Mouse (Mus musculus) heart, postnatal 0 days (tissue): ENCODE measurements at regions not wholly inside any gene's neighbourhood (a gene's known extent, or its start where the extent isn't known, plus 50 kb on each side); places are given as distances from the start of the nearest gene placed in this dataset.

Experiments used
- ATAC-seq: fragments of 200-750 bp; cut with Nextera tagmentation; 2 replicates; pipeline ENCODE4 v1.8.0; 2017; ENCODE audit warnings: low read depth, moderate number of reproducible peaks, moderate library complexity; ENCODE audit not compliant: insufficient read depth
- DNase-seq: peaks from one replicate; pipeline ENCODE4 v3.0.0-alpha.2; 2016; ENCODE audit warnings: low spot score
- H3K27ac ChIP-seq: fragments of 300-500 bp; sonication (generic); 2 replicates; pipeline ENCODE4 v1.5.1; 2014; ENCODE audit warnings: low read depth, mild to moderate bottlenecking
- H3K27me3 ChIP-seq: fragments of 300-500 bp; sonication (generic); 2 replicates; pipeline ENCODE4 v1.6.1; 2014; ENCODE audit warnings: low read length, mixed read lengths; ENCODE audit not compliant: control insufficient read depth, insufficient read depth
- H3K36me3 ChIP-seq: fragments of 300-500 bp; sonication (generic); replicated peaks from 2 replicates; pipeline ENCODE4 v1.6.1; 2014; ENCODE audit warnings: low read length, mixed read lengths; ENCODE audit not compliant: control insufficient read depth, insufficient read depth
- H3K4me1 ChIP-seq: fragments of 300-500 bp; sonication (generic); 2 replicates; pipeline ENCODE4 v1.6.1; 2014; ENCODE audit warnings: antibody characterized with exemption; ENCODE audit not compliant: control insufficient read depth, insufficient read depth
- H3K4me2 ChIP-seq: fragments of 300-500 bp; sonication (generic); 2 replicates; pipeline ENCODE4 v1.6.1; 2014; ENCODE audit warnings: low read depth, mild to moderate bottlenecking, low read length, moderate library complexity
- H3K4me3 ChIP-seq: fragments of 300-500 bp; sonication (generic); 2 replicates; pipeline ENCODE4 v1.5.1; 2014; ENCODE audit warnings: low read depth, low read length
- H3K9ac ChIP-seq: fragments of 300-500 bp; sonication (generic); replicated peaks from 2 replicates; pipeline ENCODE4 v1.6.1; 2014; ENCODE audit warnings: low read depth, low read length, mixed read lengths
- H3K9me3 ChIP-seq: fragments of 300-500 bp; sonication (generic); replicated peaks from 2 replicates; pipeline ENCODE4 v1.6.1; 2016; ENCODE audit warnings: low read length; ENCODE audit not compliant: control insufficient read depth
- CTCF ChIP-seq: IDR thresholded peaks from 2 replicates; pipeline ENCODE4 v1.5.1; 2016; ENCODE audit warnings: antibody characterized with exemption, control low read depth, low read depth
- EP300 ChIP-seq: IDR thresholded peaks from 2 replicates; pipeline ENCODE4 v1.6.1; 2016; ENCODE audit warnings: antibody characterized with exemption, low read depth
- WGBS: fragments of 180-500 bp; shearing (Covaris S2); extraction: QIAGEN DNeasy Blood & Tissue Kit; methylation state at CpG from one replicate; pipeline ENCODE4 v1.1.7; 2014; 5-methylcytosine and 5-hydroxymethylcytosine counted together

DNA sequence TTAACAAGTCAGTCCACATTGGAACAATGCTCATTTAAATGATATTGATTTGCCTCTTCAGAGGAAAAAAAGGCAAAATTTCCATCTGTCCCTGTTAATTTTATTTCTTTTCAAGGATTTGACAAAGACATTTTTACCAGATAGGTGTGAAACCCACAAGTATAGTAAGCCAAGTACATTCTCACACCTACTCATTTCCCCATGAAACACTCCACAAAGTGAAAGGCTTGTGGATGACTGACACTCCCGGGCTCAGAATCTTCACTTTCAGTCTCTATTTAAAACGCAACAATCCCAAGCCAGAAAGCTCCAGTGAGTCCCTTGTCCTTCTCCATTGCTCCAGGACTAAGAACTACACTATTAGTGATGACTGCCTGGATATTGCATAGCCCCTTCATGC lies 367.8 kb upstream of the 2610001J05Rik start:
- no peak overlapping the region for H3K27ac ChIP-seq
- H3K4me3 ChIP-seq: no peak overlapping the region
- ATAC-seq (no peak), DNase-seq (no peak)
- WGBS: 67% methylated on average over 2 of the region's 2 CpGs
- H3K4me2 ChIP-seq: no peak overlapping the region
- TF ChIP-seq EP300 (no peak), CTCF (no peak)
- no peaks in the 10 kb centered on the region for H3K9me3 ChIP-seq
- H3K36me3 ChIP-seq: no peaks in the 10 kb centered on the region
- H3K4me1 ChIP-seq: no peaks in the 10 kb centered on the region
- no peak overlapping the region for H3K9ac ChIP-seq
- no peaks in the 10 kb centered on the region for H3K27me3 ChIP-seq

DNA sequence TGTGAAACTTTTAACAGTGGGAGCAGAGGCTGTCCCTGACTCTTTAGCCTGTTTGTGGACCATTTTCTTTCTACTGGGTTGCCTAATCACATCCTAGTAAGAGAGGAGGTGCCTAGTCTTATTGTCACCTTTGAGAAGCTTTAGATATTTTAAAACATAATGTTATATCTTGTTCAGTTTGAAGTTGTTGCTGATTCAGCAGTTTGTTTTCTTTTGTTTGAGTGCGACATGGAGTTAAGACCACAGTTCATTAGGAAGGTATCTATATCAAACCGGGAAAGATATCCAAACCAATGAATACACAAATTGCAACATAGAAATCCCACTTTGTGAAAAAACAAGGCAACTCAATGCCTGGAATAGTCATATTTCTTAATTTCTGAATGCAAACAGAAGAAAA lies 359.5 kb upstream of the 2610001J05Rik start:
- WGBS: 87% methylated on average over 2 of the region's 2 CpGs
- Histone ChIP-seq H3K27me3 (no peaks in the 10 kb centered on the region), H3K36me3 (no peaks in the 10 kb centered on the region), H3K4me1 (no peaks in the 10 kb centered on the region), H3K4me3 (no peak overlapping the region), H3K4me2 (no peak overlapping the region), H3K9me3 (no peaks in the 10 kb centered on the region), H3K9ac (no peak overlapping the region), H3K27ac (no peak overlapping the region)
- DNase-seq: no peak
- no peak for ATAC-seq
- TF ChIP-seq CTCF (no peak), EP300 (no peak)

DNA sequence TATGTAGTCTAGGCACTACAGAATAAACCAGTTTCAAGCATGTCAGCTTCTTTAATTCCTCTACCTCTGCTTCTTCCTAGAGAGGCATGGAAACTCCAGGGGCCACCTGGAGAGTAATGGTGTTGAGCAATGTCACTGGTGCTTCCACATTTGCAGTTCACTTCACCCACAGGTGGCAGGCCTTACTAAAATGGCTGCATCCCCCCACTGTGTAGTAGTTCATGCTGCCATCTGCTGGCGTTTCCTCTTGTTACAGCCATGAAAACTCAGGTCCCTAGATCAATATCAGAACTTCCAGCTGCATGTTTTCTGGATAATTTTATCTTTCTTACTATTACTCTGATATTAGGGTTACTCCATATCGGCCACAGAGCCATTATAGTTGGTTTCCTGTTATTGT lies 336.2 kb upstream of the 2610001J05Rik start:
- H3K4me2 ChIP-seq: no peak overlapping the region
- no peak overlapping the region for H3K4me3 ChIP-seq
- no peak overlapping the region for H3K9ac ChIP-seq
- H3K27ac ChIP-seq: no peak overlapping the region
- H3K36me3 ChIP-seq: no peaks in the 10 kb centered on the region
- DNase-seq (peak; percentile 8), ATAC-seq (no peak)
- H3K9me3 ChIP-seq: no peaks in the 10 kb centered on the region
- no peaks in the 10 kb centered on the region for H3K4me1 ChIP-seq
- H3K27me3 ChIP-seq: no peaks in the 10 kb centered on the region
- TF ChIP-seq EP300 (no peak), CTCF (peak; percentile 72)
- WGBS: 13% methylated on average over 2 of the region's 2 CpGs

DNA sequence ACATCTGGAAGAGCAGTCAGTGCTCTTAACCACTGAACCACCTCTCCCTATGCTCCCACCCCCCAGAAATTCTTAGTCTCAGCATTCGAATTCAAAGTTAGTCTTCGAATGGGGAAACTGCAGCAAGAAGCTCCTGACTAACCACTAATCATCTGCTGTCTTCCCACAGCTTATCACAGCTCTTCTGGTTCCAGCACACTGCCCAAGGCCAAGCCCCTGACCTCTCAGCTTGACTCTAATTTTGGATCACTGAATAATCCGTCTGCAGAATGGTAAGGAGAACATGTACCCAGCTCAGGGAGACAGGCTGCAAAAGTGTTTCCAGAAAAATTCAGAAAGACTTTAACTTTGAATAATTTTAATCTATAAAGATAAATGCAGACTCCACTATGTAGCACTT lies 325.8 kb upstream of the 2610001J05Rik start:
- ATAC-seq: no peak
- 30% methylated on average over 3 of the region's 3 CpGs for WGBS
- Histone ChIP-seq H3K4me1 (no peaks in the 10 kb centered on the region), H3K9me3 (no peaks in the 10 kb centered on the region), H3K4me2 (no peak overlapping the region), H3K27ac (no peak overlapping the region), H3K36me3 (no peaks in the 10 kb centered on the region), H3K9ac (no peak overlapping the region), H3K27me3 (no peaks in the 10 kb centered on the region), H3K4me3 (no peak overlapping the region)
- DNase-seq: no peak
- no peak for TF ChIP-seq EP300
- TF ChIP-seq CTCF: no peak

DNA sequence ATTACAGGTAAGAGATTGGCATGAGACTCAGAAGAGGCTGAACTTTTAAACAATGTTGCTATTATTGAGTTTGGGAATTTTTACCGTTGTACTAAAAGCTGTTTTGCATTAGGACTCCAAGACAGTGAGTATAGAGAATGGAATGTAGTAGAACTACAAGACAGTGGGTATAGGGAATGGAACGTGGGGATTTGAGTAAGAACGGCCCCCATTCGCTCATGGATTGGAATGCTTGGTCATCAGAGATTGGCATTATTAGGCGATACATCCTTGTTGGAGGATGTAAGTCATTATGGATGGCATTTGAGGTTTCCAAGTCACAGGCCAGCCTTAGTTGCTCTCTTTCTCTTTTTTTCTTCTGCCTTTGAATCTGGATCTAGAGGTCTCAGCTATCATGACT lies 324.0 kb upstream of the 2610001J05Rik start:
- no peak overlapping the region for H3K4me2 ChIP-seq
- no peak overlapping the region for H3K9ac ChIP-seq
- no peak overlapping the region for H3K4me3 ChIP-seq
- H3K27ac ChIP-seq: no peak overlapping the region
- no peak for ATAC-seq
- no peaks in the 10 kb centered on the region for H3K27me3 ChIP-seq
- TF ChIP-seq EP300 (no peak), CTCF (no peak)
- no peaks in the 10 kb centered on the region for H3K36me3 ChIP-seq
- no peak for DNase-seq
- WGBS: 78% methylated on average over 5 of the region's 5 CpGs
- H3K9me3 ChIP-seq: no peaks in the 10 kb centered on the region
- H3K4me1 ChIP-seq: no peaks in the 10 kb centered on the region

DNA sequence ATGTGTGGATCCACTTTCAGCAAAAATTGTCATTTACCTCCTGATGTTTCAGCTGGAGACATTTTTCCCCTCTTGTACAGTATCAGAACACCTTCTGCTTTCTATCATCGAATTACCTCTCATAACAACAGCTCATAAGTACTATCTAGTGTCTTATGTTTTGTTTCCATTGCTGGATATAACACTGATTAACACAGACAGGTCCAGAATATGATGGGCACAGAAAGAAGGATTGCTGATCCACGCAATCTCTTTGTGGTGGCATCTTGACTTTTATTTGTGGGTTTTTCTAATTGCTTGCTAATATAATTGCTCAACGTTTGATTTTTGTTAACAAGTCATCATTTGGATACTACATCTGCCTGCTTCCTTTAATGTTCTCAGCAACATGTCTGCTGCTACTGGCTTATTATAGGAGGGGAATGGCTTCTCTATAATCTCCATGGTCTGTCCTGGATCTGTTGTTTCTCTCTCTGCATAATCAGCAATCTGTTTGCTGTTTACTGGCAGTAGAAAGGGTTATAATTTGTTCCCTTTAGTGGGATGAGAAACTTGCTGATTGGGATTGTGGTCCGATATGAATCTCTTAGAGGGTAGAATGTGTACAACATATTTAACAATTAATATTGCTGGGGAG lies 320.2 kb upstream of the 2610001J05Rik start:
- no peaks in the 10 kb centered on the region for H3K4me1 ChIP-seq
- H3K36me3 ChIP-seq: no peaks in the 10 kb centered on the region
- H3K4me3 ChIP-seq: no peak overlapping the region
- H3K4me2 ChIP-seq: no peak overlapping the region
- H3K9me3 ChIP-seq: no peaks in the 10 kb centered on the region
- no peaks in the 10 kb centered on the region for H3K27me3 ChIP-seq
- DNase-seq (no peak), ATAC-seq (no peak)
- WGBS: 71% methylated on average over 4 of the region's 4 CpGs
- H3K27ac ChIP-seq: no peak overlapping the region
- no peak overlapping the region for H3K9ac ChIP-seq
- no peak for TF ChIP-seq EP300
- TF ChIP-seq CTCF: no peak
